Mouse (Mus musculus): ENCODE measurements around the gene Rgs6. TPM values are rescaled to one million over a fixed set of nuclear protein-coding genes. Genes with fewer than 3 reads are reported as not detected.

The Rgs6 gene
- total RNA-seq, 2 experiments from 2014 or later: 2.6 to 2.8 TPM

GRCm38 (mm10) chr12:82855333-82856107 lies 267.4 kb downstream of the Rgs6 start:
- no peak for DNase-seq

DNA sequence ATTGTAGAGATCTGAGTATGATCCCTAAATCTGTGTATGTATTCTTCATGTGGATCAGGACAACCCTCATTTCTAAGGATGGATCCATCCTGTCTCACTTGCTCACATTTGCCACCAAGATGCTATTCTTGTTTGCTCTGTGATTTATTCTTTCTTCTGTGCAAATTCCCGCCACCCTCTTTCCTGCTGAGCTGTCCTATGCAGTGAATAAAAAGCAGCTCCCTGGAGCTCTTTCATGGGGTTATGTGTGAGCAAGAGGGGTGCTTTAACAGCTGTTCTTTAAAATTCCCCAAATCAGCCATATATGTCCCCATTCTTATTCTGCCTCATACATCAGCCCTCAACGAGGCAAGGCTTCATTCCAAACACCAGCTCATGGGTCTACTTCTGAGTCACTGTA lies 277.6 kb downstream of the Rgs6 start:
- no peak for DNase-seq

- no peak for DNase-seq
Measured at GRCm38 (mm10) chr12:82880711-82881110, 292.6 kb downstream of the Rgs6 start.

DNA sequence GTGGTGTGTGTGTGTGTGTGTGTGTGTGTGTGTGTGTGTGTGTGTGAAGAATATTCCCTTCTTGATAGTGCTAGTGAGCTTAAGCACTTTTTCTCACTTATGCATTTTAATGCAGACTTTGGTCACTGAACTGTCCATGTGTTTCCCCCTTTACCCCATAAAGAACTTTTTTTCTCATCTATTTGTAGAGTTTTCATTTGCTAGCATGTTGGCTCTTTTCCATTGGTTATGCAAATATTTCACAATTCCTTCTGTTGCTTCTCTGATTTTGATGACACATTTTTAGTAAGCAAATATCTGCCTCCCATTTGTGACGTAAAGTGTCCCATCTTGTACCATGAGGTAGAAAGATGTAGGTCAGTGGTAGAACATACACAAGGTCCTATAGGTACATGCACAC lies 295.0 kb downstream of the Rgs6 start:
- no peak for DNase-seq

DNA sequence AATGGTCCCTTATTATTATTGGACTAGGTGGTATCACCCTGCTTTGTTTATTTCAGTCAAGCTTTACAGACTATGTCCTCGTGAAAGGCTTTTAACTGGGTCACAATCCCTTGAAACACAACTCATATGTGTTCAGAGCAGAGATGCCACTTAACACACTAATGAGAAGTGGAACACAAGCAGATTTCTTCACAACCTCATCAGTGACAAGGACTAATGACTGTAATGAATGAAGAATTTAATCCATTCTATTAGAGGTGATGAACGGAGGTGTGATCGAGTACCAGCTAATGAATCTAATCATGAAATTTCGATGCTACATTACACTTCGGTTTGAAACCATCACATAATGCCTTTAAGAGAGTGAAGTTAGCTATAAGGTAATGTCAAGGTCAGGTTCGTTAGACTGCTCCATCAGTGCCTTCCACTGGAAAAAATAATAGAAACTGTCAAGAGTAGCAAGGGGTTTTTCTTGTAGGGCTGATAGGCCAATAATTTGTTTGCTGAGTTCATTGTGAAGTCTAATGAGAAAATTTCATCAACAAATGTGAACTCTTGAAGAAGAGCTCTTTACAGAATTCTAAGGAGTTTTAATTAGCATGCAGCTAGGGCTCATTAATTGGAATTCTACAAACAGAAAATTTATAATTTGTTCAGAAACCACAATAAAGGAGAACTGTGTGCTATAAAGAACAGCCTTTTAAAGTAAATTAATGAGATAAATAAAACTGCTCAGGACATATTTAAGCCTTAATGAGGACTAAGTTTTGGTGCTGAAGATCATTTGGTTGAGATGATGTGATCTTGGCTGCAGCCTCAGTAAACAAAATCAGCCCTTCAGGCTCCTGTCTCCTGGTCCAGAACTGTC lies 307.1 kb downstream of the Rgs6 start:
- no peak for DNase-seq

- no peak for DNase-seq
Measured at GRCm38 (mm10) chr12:82905773-82906172, 317.7 kb downstream of the Rgs6 start.

- DNase-seq: no peak
Measured at GRCm38 (mm10) chr12:82910846-82911245, 322.8 kb downstream of the Rgs6 start.

DNA sequence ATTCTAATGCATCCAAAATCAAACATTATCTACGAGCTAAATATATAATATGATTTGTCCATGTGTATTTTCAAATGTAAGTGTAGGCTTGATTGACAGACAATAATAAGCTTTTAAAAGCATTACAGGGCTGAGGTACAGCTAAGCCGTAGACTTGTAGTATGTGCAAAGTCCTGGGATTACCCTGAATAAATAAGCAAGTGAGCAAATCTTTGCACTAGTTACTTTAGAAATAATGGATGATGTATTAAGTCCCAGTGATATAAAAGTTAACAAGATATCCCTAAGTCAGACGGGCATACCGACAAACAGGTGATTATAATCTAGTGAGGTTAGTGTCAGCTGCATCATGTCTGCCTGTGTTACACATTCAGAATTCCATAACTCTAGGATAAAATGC lies 326.0 kb downstream of the Rgs6 start:
- no peak for DNase-seq

GRCm38 (mm10) chr12:82920146-82920545 lies 332.1 kb downstream of the Rgs6 start:
- no peak for DNase-seq

- no peak for DNase-seq
Measured at GRCm38 (mm10) chr12:82921287-82922015, 333.4 kb downstream of the Rgs6 start.

- DNase-seq: no peak
Measured at GRCm38 (mm10) chr12:82922856-82923506, 334.9 kb downstream of the Rgs6 start.

DNA sequence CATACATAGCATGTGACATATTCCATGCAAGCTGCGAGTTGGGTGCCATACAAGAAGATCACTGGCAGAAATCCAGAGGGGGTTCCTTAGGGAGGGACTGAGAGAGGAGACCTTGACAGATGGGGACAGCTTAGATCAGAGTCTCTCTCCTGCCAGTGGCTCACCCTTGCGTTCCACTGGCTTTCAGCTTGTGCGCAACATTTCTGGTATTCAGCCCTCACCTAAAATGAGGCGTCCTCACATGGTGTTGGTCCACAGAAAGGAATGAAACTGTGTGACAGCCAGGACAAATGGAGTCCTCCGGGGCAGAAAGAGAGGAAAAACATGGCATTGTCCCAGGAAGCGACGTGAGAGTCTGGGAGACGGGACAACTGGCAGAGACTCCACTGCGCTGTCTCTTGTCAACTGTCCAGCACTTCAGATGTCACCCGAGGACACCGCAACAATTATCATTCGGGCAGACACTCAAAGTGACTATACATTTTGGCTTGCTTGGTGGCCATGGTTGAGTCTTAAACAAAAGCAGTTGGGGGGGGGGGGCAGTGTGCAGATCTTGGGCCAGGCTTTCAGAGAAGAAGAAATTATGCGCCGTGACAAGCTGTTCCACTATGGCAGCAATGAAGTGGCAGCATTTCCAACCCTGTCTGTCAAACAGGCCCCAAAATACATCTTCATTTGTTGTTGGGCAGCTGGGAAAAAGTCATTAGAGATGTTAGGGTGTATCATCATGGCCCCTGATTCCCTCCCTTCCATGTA lies 344.8 kb downstream of the Rgs6 start:
- peak; percentile 63 for DNase-seq

- DNase-seq: no peak
Measured at GRCm38 (mm10) chr12:82935121-82935762, 347.1 kb downstream of the Rgs6 start.

DNA sequence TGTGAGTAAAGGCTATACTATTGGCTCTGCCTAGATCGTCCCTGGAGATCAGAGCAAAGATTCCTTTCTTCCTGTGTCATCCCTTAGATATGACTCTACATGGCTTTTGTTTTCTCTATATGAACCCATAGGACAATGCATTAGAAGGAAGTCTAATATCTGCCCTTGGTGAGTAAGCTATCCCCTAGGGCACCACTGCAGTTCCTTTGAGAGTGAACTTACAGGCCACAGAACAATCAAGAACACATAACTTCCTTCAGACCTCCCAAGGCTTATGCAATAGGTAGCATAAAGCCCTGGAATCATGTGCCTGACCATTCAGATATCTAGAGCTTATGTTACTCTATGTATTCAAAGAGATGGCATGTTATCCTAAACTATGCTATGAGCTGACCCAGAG lies 347.7 kb downstream of the Rgs6 start:
- DNase-seq: no peak

GRCm38 (mm10) chr12:82940461-82940860 lies 352.4 kb downstream of the Rgs6 start:
- DNase-seq: no peak

GRCm38 (mm10) chr12:82946507-82946906 lies 358.4 kb downstream of the Rgs6 start:
- DNase-seq: peak; percentile 83

DNA sequence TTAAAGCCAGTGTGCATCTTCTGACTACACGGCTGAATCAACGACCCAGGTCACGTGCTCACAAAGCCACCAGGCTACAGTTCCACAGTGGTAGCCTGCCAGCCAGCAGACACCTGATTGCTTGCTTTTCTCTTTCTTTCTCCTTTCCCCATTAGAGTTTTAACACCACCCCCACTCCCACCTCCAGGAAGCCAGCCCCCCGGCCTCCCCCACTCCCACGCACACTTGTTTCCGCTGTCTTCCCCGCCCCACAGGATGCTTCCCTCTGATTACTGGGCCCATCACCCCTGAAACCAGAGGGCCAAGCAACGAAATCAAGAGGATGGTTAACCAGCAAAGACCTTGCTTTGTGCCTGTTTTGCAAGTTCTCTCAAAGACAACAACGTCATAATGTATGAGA lies 373.0 kb downstream of the Rgs6 start:
- no peak for DNase-seq

DNA sequence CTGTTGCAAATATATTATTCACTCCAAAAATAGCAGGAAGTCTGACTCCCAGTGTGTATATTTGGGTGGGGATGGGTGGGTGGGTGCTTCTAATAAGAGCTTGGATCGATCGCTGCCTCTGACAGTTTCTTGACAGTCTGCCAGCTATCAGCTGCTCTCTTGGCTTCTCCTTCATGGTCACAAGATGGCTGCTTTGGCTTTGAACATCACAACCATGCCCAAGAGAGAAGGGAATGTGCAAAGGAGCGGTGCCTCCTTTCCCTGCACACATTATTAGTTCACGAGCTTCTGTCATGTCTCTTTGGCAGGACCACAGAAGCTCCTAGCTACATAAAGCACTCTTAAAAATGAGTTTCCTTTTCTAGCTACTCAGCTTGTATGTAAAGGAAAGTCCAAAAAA lies 373.8 kb downstream of the Rgs6 start:
- DNase-seq: no peak

DNA sequence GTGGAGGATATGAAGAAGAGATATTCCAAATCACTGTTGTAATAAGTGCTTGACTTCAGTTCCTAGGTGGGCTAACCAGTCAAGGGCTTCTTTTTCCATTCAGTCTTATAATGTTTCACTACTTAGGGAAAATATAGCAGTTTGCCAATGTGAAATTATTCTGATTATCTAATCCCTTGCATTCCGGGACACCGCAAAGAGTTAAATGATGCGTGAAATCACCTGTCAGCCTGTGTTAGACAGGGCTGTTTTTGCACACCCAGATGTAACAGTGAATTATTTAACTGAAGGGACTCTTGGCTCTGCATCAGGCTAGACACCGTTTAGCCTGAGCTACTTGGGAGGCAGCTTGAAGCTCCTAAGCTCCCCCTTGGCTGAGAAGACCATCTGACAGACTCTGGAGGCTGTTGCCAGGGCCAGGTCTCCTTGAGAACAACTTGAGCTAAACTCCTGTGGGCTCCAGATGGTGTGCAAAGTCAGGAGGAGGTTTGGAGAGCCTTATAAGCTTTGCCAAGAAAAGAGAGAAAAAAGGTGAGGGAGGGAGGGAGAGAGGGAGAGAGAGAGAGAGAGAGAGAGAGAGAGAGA lies 382.5 kb downstream of the Rgs6 start:
- no peak for DNase-seq

DNA sequence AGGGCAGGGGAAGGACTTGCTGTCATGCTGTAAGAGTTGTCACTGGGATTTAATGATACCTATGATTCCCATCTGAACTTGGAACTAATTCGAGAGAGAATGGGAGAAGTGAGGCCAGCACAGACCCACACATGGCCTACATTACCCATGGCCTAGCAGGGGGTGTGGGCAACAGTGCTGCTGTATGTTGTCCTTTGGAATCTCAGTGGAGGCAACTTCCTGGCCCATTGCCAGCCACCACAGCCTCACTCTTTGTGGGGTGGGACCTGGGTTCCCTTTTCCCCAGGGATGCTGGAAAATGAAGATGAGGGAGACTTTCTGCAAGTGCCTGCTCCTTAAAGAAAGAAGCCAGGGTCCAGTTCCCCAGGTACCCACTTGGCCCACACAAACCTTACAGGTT lies 383.1 kb downstream of the Rgs6 start:
- DNase-seq: peak; percentile 8

GRCm38 (mm10) chr12:82972661-82973060 lies 384.6 kb downstream of the Rgs6 start:
- no peak for DNase-seq

Measured in gastrocnemius, postnatal 10 days (tissue).